Mouse (Mus musculus): ENCODE data around the gene Zdhhc12. TPM values are rescaled to one million over a fixed set of nuclear protein-coding genes. Genes with fewer than 3 reads are reported as not detected.
A peak's percentile ranks its signal among the peaks of the same experiment; 100 is the strongest.
"Not testable (repeated sequence)": the region's sequence is repeated elsewhere in the genome, so short reads cannot be mapped to it uniquely, and the experiment has no call there.

Zdhhc12 gene
- 10 to 100 TPM; 30.9 to 38.9 (median 31.7) TPM for polyA plus RNA-seq (2017; shearing (Covaris generic))

- ATAC-seq = peak; percentile 97
These were observed at the start of gene Zdhhc12 for GRCm38 (mm10) chr2:30093471-30094207. Gene Zdhhc12, minus strand, starts transcription at chr2:30093648.

- ATAC-seq = not testable (repeated sequence)
These were observed 46.6 kb upstream of the Zdhhc12 start for GRCm38 (mm10) chr2:30140021-30140420.

- ATAC-seq = no peak
These were observed 43.0 kb upstream of the Zdhhc12 start for GRCm38 (mm10) chr2:30136458-30136857.

GRCm38 (mm10) chr2:30134928-30135620, 41.6 kb upstream of the Zdhhc12 start:
- ATAC-seq = no peak

- ATAC-seq = no peak
These were observed 40.9 kb upstream of the Zdhhc12 start for GRCm38 (mm10) chr2:30134378-30134711.

- peak; percentile 95 for ATAC-seq
These were observed 40.3 kb upstream of the Zdhhc12 start, which contains the start of gene Tbc1d13 for GRCm38 (mm10) chr2:30133613-30134377. Gene Tbc1d13, plus strand, starts transcription at chr2:30133746.

GRCm38 (mm10) chr2:30132801-30133612, 39.6 kb upstream of the Zdhhc12 start:
- ATAC-seq = no peak

GRCm38 (mm10) chr2:30131240-30131639, 37.8 kb upstream of the Zdhhc12 start:
- not testable (repeated sequence) for ATAC-seq

GRCm38 (mm10) chr2:30130156-30130555, 36.7 kb upstream of the Zdhhc12 start:
- no peak for ATAC-seq

GRCm38 (mm10) chr2:30128789-30129188, 35.3 kb upstream of the Zdhhc12 start:
- no peak for ATAC-seq

GRCm38 (mm10) chr2:30124472-30125274, 31.2 kb upstream of the Zdhhc12 start, which contains the start of gene Zer1:
Gene Zer1, minus strand, starts transcription at chr2:30124585.
- ATAC-seq = peak; percentile 80

- ATAC-seq = peak; percentile 59
These were observed 30.5 kb upstream of the Zdhhc12 start for GRCm38 (mm10) chr2:30123729-30124471.

GRCm38 (mm10) chr2:30122766-30123165, 29.3 kb upstream of the Zdhhc12 start:
- ATAC-seq = no peak

- no peak for ATAC-seq
These were observed 26.8 kb upstream of the Zdhhc12 start for GRCm38 (mm10) chr2:30120269-30120668.

GRCm38 (mm10) chr2:30119641-30120051, 26.2 kb upstream of the Zdhhc12 start:
- peak; percentile 39 for ATAC-seq

- ATAC-seq = no peak
These were observed 19.1 kb upstream of the Zdhhc12 start for GRCm38 (mm10) chr2:30112564-30112963.

- ATAC-seq = no peak
These were observed 18.1 kb upstream of the Zdhhc12 start for GRCm38 (mm10) chr2:30111500-30111899.

GRCm38 (mm10) chr2:30108260-30108659, 14.8 kb upstream of the Zdhhc12 start:
- no peak for ATAC-seq

- no peak for ATAC-seq
These were observed 14.2 kb upstream of the Zdhhc12 start for GRCm38 (mm10) chr2:30107646-30108045.

GRCm38 (mm10) chr2:30106364-30106763, 12.9 kb upstream of the Zdhhc12 start:
- ATAC-seq = no peak

GRCm38 (mm10) chr2:30100214-30100613, 6.8 kb upstream of the Zdhhc12 start:
- no peak for ATAC-seq
